Mouse (Mus musculus) heart, adult 2 months (tissue): ENCODE data around the gene Nphs1. TPM values are rescaled to one million over a fixed set of nuclear protein-coding genes. Genes with fewer than 3 reads are reported as not detected.

Source experiments
- DNase-seq, 2 experiments: peaks; one replicate each; pipeline ENCODE4 v3.0.0; 2021
- H3K27ac ChIP-seq: fragments of 200-600 bp; 2 replicates; pipeline ENCODE4 v1.8.1; 2022
- H3K27me3 ChIP-seq: fragments of 200-500 bp; 2 replicates; pipeline ENCODE4 v1.6.1; 2012; ENCODE audit warnings: mild to moderate bottlenecking, low read length, inconsistent platforms, mixed read lengths; ENCODE audit not compliant: control insufficient read depth, insufficient read depth
- H3K36me3 ChIP-seq: fragments of 200-500 bp; 2 replicates; pipeline ENCODE4 v1.6.1; 2012; ENCODE audit warnings: low read length, inconsistent platforms; ENCODE audit not compliant: control insufficient read depth, insufficient read depth
- H3K4me1 ChIP-seq: fragments of 200-500 bp; 2 replicates; pipeline ENCODE4 v1.6.1; 2011; ENCODE audit warnings: low read length; ENCODE audit not compliant: control insufficient read depth, insufficient read depth
- H3K4me3 ChIP-seq: fragments of 200-600 bp; 2 replicates; pipeline ENCODE4 v1.8.1; 2022
- H3K79me2 ChIP-seq: fragments of 200-500 bp; replicated peaks from 2 replicates; pipeline ENCODE4 v1.6.1; 2012; ENCODE audit warnings: mild to moderate bottlenecking, inconsistent platforms, low read length, moderate library complexity, mixed read lengths; ENCODE audit not compliant: control insufficient read depth, insufficient read depth
- H3K9ac ChIP-seq: fragments of 200-500 bp; 2 replicates; pipeline ENCODE4 v1.6.1; 2012; ENCODE audit warnings: low read depth, mild to moderate bottlenecking, control low read depth, inconsistent platforms, low read length, mixed read lengths
- CTCF ChIP-seq: fragments of 200-600 bp; IDR thresholded peaks from 2 replicates; pipeline ENCODE4 v1.8.1; 2022; ENCODE audit warnings: antibody characterized with exemption, mild to moderate bottlenecking, moderate library complexity
- EP300 ChIP-seq: fragments of 200-500 bp; IDR thresholded peaks from 2 replicates; pipeline ENCODE4 v1.6.1; 2011; ENCODE audit warnings: low read depth, low read length, control low read depth; ENCODE audit not compliant: insufficient read depth
- POLR2A ChIP-seq: fragments of 200-500 bp; IDR thresholded peaks from 2 replicates; pipeline ENCODE4 v1.6.1; 2011; ENCODE audit warnings: mild to moderate bottlenecking, low read depth, low read length, control low read depth; ENCODE audit not compliant: insufficient read depth
- WGBS: fragments of 180-500 bp; shearing (Covaris S2); methylation state at CpG from one replicate; pipeline ENCODE4 v1.1.7; 2018; 5-methylcytosine and 5-hydroxymethylcytosine counted together
- intact Hi-C: fragments of 180-260 bp; cut with DNase I; formaldehyde crosslinking; loops from one replicate; pipeline ENCODE4 v1.15.1; 2025
- polyA plus RNA-seq: library from polyadenylated mRNA; depleted of rRNA; stranded (reverse); fragments of >200 nt; gene quantifications from 2 replicates; pipeline ENCODE4 v1.2.3, GENCODE M21; 2012
- total RNA-seq, 2 experiments: library from RNA; stranded (reverse); gene quantifications; 2 replicates each; pipeline ENCODE4 v1.2.3; 2021

Gene Nphs1
- total and polyA plus RNA-seq, 3 experiments = 0.04 TPM; not detected in 2

GRCm38 (mm10) chr7:30515003-30515760, 57.1 kb downstream of the Nphs1 start:
- TF ChIP-seq EP300 = no peak
- Histone ChIP-seq H3K36me3 (no peaks in the 10 kb centered on the region), H3K79me2 (no peaks in the 10 kb centered on the region), H3K4me3 (no peak overlapping the region), H3K27ac (no peak overlapping the region), H3K9ac (no peak overlapping the region), H3K4me1 (no peaks in the 10 kb centered on the region), H3K27me3 (no peaks in the 10 kb centered on the region)
- no peak for DNase-seq
- intact Hi-C loops = no loop called here
- 49% methylated on average over 24 of the region's 24 CpGs for WGBS

GRCm38 (mm10) chr7:30518325-30518724, 60.2 kb downstream of the Nphs1 start:
- Histone ChIP-seq H3K79me2 (no peaks in the 10 kb centered on the region), H3K27ac (no peak overlapping the region), H3K4me3 (no peak overlapping the region), H3K36me3 (no peaks in the 10 kb centered on the region), H3K4me1 (no peaks in the 10 kb centered on the region), H3K27me3 (no peaks in the 10 kb centered on the region), H3K9ac (no peak overlapping the region)
- TF ChIP-seq EP300 (no peak), CTCF (no peak), POLR2A (no peak)
- no peak for DNase-seq
- intact Hi-C loops = no loop called here
- 44% methylated on average over 8 of the region's 8 CpGs for WGBS

- 70% methylated on average over 4 of the region's 4 CpGs for WGBS
- no peak for DNase-seq
- Histone ChIP-seq H3K79me2 (no peaks in the 10 kb centered on the region), H3K9ac (no peak overlapping the region), H3K4me1 (no peaks in the 10 kb centered on the region), H3K4me3 (no peak overlapping the region), H3K36me3 (no peaks in the 10 kb centered on the region), H3K27me3 (no peaks in the 10 kb centered on the region), H3K27ac (no peak overlapping the region)
- TF ChIP-seq POLR2A = no peak
- TF ChIP-seq EP300 = no peak
- TF ChIP-seq CTCF = no peak
- intact Hi-C loops = no loop called here
Measured at GRCm38 (mm10) chr7:30520396-30520795, 62.3 kb downstream of the Nphs1 start.

- intact Hi-C loops = no loop called here
- Histone ChIP-seq H3K79me2 (no peaks in the 10 kb centered on the region), H3K27me3 (no peaks in the 10 kb centered on the region), H3K27ac (no peak overlapping the region), H3K4me1 (no peaks in the 10 kb centered on the region), H3K36me3 (no peaks in the 10 kb centered on the region), H3K9ac (no peak overlapping the region), H3K4me3 (no peak overlapping the region)
- 73% methylated on average over 5 of the region's 5 CpGs for WGBS
- TF ChIP-seq EP300 (no peak), CTCF (no peak)
- no peak for DNase-seq
Measured at GRCm38 (mm10) chr7:30520856-30521255, 62.7 kb downstream of the Nphs1 start.

GRCm38 (mm10) chr7:30522871-30523270, 64.8 kb downstream of the Nphs1 start:
- Histone ChIP-seq H3K27me3 (no peaks in the 10 kb centered on the region), H3K4me3 (no peak overlapping the region), H3K9ac (no peak overlapping the region), H3K4me1 (no peaks in the 10 kb centered on the region), H3K27ac (no peak overlapping the region), H3K79me2 (no peaks in the 10 kb centered on the region), H3K36me3 (no peaks in the 10 kb centered on the region)
- intact Hi-C loops = no loop called here
- DNase-seq = no peak
- 93% methylated on average over 10 of the region's 10 CpGs for WGBS
- TF ChIP-seq POLR2A = no peak
- no peak for TF ChIP-seq EP300
- TF ChIP-seq CTCF = no peak

- Histone ChIP-seq H3K27ac (no peak overlapping the region), H3K36me3 (no peaks in the 10 kb centered on the region), H3K9ac (no peak overlapping the region), H3K27me3 (no peaks in the 10 kb centered on the region), H3K4me3 (no peak overlapping the region), H3K4me1 (no peaks in the 10 kb centered on the region), H3K79me2 (no peaks in the 10 kb centered on the region)
- no peak for TF ChIP-seq CTCF
- TF ChIP-seq POLR2A = no peak
- no peak for TF ChIP-seq EP300
- intact Hi-C loops = no loop called here
- WGBS = 73% methylated on average over 6 of the region's 6 CpGs
- no peak for DNase-seq
Measured at GRCm38 (mm10) chr7:30524487-30524886, 66.4 kb downstream of the Nphs1 start.
